Mouse (Mus musculus): Measurements from ENCODE around the gene Methig1. TPM values are rescaled to one million over a fixed set of nuclear protein-coding genes. Genes with fewer than 3 reads are reported as not detected.

The Methig1 gene
- polyA plus RNA-seq, 1 experiment from 2014 or later: 0.13 TPM

- Histone ChIP-seq H3K4me3 (ENCODE audit: low read depth, low read length) (peak overlapping the region; percentile 84), H3K4me2 (ENCODE audit: low read depth, low read length) (peak overlapping the region; percentile 74), H3K27me3 (ENCODE audit: control insufficient read depth, insufficient read depth, low read depth, low read length) (peaks cover 16% of the 10 kb centered on the region), H3K9ac (ENCODE audit: low read depth, low read length) (peak overlapping the region; percentile 98), H3K36me3 (ENCODE audit: control insufficient read depth, insufficient read depth) (no peaks in the 10 kb centered on the region), H3K9me3 (replicated peaks; ENCODE audit: control insufficient read depth, low read length) (no peaks in the 10 kb centered on the region), H3K4me1 (ENCODE audit: control insufficient read depth, low read depth, low read length) (peaks cover 54% of the 10 kb centered on the region), H3K27ac (ENCODE audit: low read length) (peak overlapping the region; percentile 97)
- peak; percentile 28 for ATAC-seq (ENCODE audit: low read depth)
- 0% methylated on average over 42 of the region's 44 CpGs for WGBS (ENCODE audit: insufficient replicate concordance)
Observed at GRCm38 (mm10) chr15:100422476-100422875, 69.5 kb downstream of the Methig1 start.

- ATAC-seq (ENCODE audit: low read depth): peak; percentile 93
- Histone ChIP-seq H3K9ac (ENCODE audit: low read depth, low read length) (peak overlapping the region; percentile 98), H3K4me3 (ENCODE audit: low read depth, low read length) (peak overlapping the region; percentile 84), H3K9me3 (replicated peaks; ENCODE audit: control insufficient read depth, low read length) (no peaks in the 10 kb centered on the region), H3K27ac (ENCODE audit: low read length) (peak overlapping the region; percentile 97), H3K4me1 (ENCODE audit: control insufficient read depth, low read depth, low read length) (peaks cover 47% of the 10 kb centered on the region), H3K4me2 (ENCODE audit: low read depth, low read length) (peak overlapping the region; percentile 99), H3K27me3 (ENCODE audit: control insufficient read depth, insufficient read depth, low read depth, low read length) (peaks cover 16% of the 10 kb centered on the region), H3K36me3 (ENCODE audit: control insufficient read depth, insufficient read depth) (no peaks in the 10 kb centered on the region)
- under 1% methylated on average over 58 of the region's 65 CpGs for WGBS (ENCODE audit: insufficient replicate concordance)
Observed at GRCm38 (mm10) chr15:100422899-100423860, 70.2 kb downstream of the Methig1 start.

GRCm38 (mm10) chr15:100423916-100424315, 71.0 kb downstream of the Methig1 start:
- Histone ChIP-seq H3K9me3 (replicated peaks; ENCODE audit: control insufficient read depth, low read length) (no peaks in the 10 kb centered on the region), H3K27ac (ENCODE audit: low read length) (no peak overlapping the region), H3K27me3 (ENCODE audit: control insufficient read depth, insufficient read depth, low read depth, low read length) (peaks cover 16% of the 10 kb centered on the region), H3K4me2 (ENCODE audit: low read depth, low read length) (peak overlapping the region; percentile 99), H3K9ac (ENCODE audit: low read depth, low read length) (peak overlapping the region; percentile 69), H3K36me3 (ENCODE audit: control insufficient read depth, insufficient read depth) (no peaks in the 10 kb centered on the region), H3K4me1 (ENCODE audit: control insufficient read depth, low read depth, low read length) (peaks cover 40% of the 10 kb centered on the region), H3K4me3 (ENCODE audit: low read depth, low read length) (peak overlapping the region; percentile 84)
- WGBS (ENCODE audit: insufficient replicate concordance): 5% methylated on average over 14 of the region's 14 CpGs
- no peak for ATAC-seq (ENCODE audit: low read depth)

- ATAC-seq (ENCODE audit: low read depth): no peak
- Histone ChIP-seq H3K4me3 (ENCODE audit: low read depth, low read length) (peak within 1 kb of the TSS; percentile 84), H3K4me2 (ENCODE audit: low read depth, low read length) (peak within 1 kb of the TSS; percentile 99), H3K4me1 (ENCODE audit: control insufficient read depth, low read depth, low read length) (peaks cover 34% of the 10 kb centered on the region), H3K9ac (ENCODE audit: low read depth, low read length) (peak within 1 kb of the TSS; percentile 69), H3K36me3 (ENCODE audit: control insufficient read depth, insufficient read depth) (no peaks in the 10 kb centered on the region), H3K27me3 (ENCODE audit: control insufficient read depth, insufficient read depth, low read depth, low read length) (peaks cover 16% of the 10 kb centered on the region), H3K9me3 (replicated peaks; ENCODE audit: control insufficient read depth, low read length) (no peaks in the 10 kb centered on the region), H3K27ac (ENCODE audit: low read length) (no peak within 1 kb of the TSS)
- WGBS (ENCODE audit: insufficient replicate concordance): 25% methylated on average over 17 of the region's 17 CpGs
Observed at GRCm38 (mm10) chr15:100424396-100425122, 71.6 kb downstream of the Methig1 start, which contains the start of gene Slc11a2. Gene Slc11a2, minus strand, starts transcription at chr15:100425072.

GRCm38 (mm10) chr15:100428296-100428905, 75.5 kb downstream of the Methig1 start:
- Histone ChIP-seq H3K9me3 (replicated peaks; ENCODE audit: control insufficient read depth, low read length) (no peaks in the 10 kb centered on the region), H3K4me2 (ENCODE audit: low read depth, low read length) (no peak overlapping the region), H3K36me3 (ENCODE audit: control insufficient read depth, insufficient read depth) (no peaks in the 10 kb centered on the region), H3K4me1 (ENCODE audit: control insufficient read depth, low read depth, low read length) (peaks cover 18% of the 10 kb centered on the region), H3K27me3 (ENCODE audit: control insufficient read depth, insufficient read depth, low read depth, low read length) (peaks cover 16% of the 10 kb centered on the region), H3K27ac (ENCODE audit: low read length) (no peak overlapping the region), H3K9ac (ENCODE audit: low read depth, low read length) (no peak overlapping the region), H3K4me3 (ENCODE audit: low read depth, low read length) (no peak overlapping the region)
- WGBS (ENCODE audit: insufficient replicate concordance): 74% methylated on average over 13 of the region's 13 CpGs
- no peak for ATAC-seq (ENCODE audit: low read depth)

GRCm38 (mm10) chr15:100429959-100430565, 77.1 kb downstream of the Methig1 start:
- Histone ChIP-seq H3K4me3 (ENCODE audit: low read depth, low read length) (no peak overlapping the region), H3K4me2 (ENCODE audit: low read depth, low read length) (no peak overlapping the region), H3K36me3 (ENCODE audit: control insufficient read depth, insufficient read depth) (no peaks in the 10 kb centered on the region), H3K9ac (ENCODE audit: low read depth, low read length) (no peak overlapping the region), H3K9me3 (replicated peaks; ENCODE audit: control insufficient read depth, low read length) (no peaks in the 10 kb centered on the region), H3K27me3 (ENCODE audit: control insufficient read depth, insufficient read depth, low read depth, low read length) (peaks cover 4% of the 10 kb centered on the region), H3K4me1 (ENCODE audit: control insufficient read depth, low read depth, low read length) (peaks cover 10% of the 10 kb centered on the region), H3K27ac (ENCODE audit: low read length) (no peak overlapping the region)
- no peak for ATAC-seq (ENCODE audit: low read depth)
- WGBS (ENCODE audit: insufficient replicate concordance): 64% methylated on average over 11 of the region's 11 CpGs

GRCm38 (mm10) chr15:100433234-100433633, 80.3 kb downstream of the Methig1 start:
- H3K4me2 ChIP-seq (ENCODE audit: low read depth, low read length): no peak overlapping the region
- no peaks in the 10 kb centered on the region for H3K27me3 ChIP-seq (ENCODE audit: control insufficient read depth, insufficient read depth, low read depth, low read length)
- no peak overlapping the region for H3K4me3 ChIP-seq (ENCODE audit: low read depth, low read length)
- H3K9me3 ChIP-seq (replicated peaks; ENCODE audit: control insufficient read depth, low read length): no peaks in the 10 kb centered on the region
- ATAC-seq (ENCODE audit: low read depth): peak; percentile 71
- H3K27ac ChIP-seq (ENCODE audit: low read length): no peak overlapping the region
- WGBS (ENCODE audit: insufficient replicate concordance): 32% methylated on average over 4 of the region's 4 CpGs
- 0 out of 2 replicates have a peak overlapping the region, but pooled peaks have one; percentile 4 for H3K9ac ChIP-seq (ENCODE audit: low read depth, low read length)
- H3K36me3 ChIP-seq (ENCODE audit: control insufficient read depth, insufficient read depth): no peaks in the 10 kb centered on the region
- H3K4me1 ChIP-seq (ENCODE audit: control insufficient read depth, low read depth, low read length): peaks cover 10% of the 10 kb centered on the region

Data from liver, embryonic 16.5 days (tissue).